Mouse (Mus musculus) limb, embryonic 10.5 days (tissue): ENCODE measurements at regions not wholly inside any gene's neighbourhood (a gene's known extent, or its start where the extent isn't known, plus 50 kb on each side); places are given as distances from the start of the nearest gene placed in this dataset.

ENCODE experiments used
- DNase-seq: peaks from one replicate; pipeline ENCODE4 v3.0.0-alpha.2; 2017; ENCODE audit warnings: low spot score
- H3K27ac ChIP-seq: fragments of 300-500 bp; sonication (generic); 2 replicates; pipeline ENCODE4 v1.5.1; 2016; ENCODE audit warnings: mild to moderate bottlenecking
- H3K27me3 ChIP-seq: fragments of 300-500 bp; sonication (generic); 2 replicates; pipeline ENCODE4 v1.6.1; 2016; ENCODE audit warnings: low read depth, mild to moderate bottlenecking; ENCODE audit not compliant: poor library complexity, severe bottlenecking
- H3K36me3 ChIP-seq: fragments of 300-500 bp; sonication (generic); 2 replicates; pipeline ENCODE4 v1.6.1; 2016; ENCODE audit warnings: mild to moderate bottlenecking, moderate library complexity
- H3K4me1 ChIP-seq: fragments of 300-500 bp; sonication (generic); 2 replicates; pipeline ENCODE4 v1.6.1; 2016
- H3K4me3 ChIP-seq: fragments of 300-500 bp; sonication (generic); 2 replicates; pipeline ENCODE4 v1.5.1; 2016; ENCODE audit warnings: mild to moderate bottlenecking, moderate library complexity
- H3K9me3 ChIP-seq: fragments of 300-500 bp; sonication (generic); replicated peaks from 2 replicates; pipeline ENCODE4 v1.6.1; 2016; ENCODE audit warnings: mild to moderate bottlenecking
- WGBS: fragments of 180-500 bp; shearing (Covaris S2); methylation state at CpG from one replicate; pipeline ENCODE4 v1.1.7; 2016; 5-methylcytosine and 5-hydroxymethylcytosine counted together

DNA sequence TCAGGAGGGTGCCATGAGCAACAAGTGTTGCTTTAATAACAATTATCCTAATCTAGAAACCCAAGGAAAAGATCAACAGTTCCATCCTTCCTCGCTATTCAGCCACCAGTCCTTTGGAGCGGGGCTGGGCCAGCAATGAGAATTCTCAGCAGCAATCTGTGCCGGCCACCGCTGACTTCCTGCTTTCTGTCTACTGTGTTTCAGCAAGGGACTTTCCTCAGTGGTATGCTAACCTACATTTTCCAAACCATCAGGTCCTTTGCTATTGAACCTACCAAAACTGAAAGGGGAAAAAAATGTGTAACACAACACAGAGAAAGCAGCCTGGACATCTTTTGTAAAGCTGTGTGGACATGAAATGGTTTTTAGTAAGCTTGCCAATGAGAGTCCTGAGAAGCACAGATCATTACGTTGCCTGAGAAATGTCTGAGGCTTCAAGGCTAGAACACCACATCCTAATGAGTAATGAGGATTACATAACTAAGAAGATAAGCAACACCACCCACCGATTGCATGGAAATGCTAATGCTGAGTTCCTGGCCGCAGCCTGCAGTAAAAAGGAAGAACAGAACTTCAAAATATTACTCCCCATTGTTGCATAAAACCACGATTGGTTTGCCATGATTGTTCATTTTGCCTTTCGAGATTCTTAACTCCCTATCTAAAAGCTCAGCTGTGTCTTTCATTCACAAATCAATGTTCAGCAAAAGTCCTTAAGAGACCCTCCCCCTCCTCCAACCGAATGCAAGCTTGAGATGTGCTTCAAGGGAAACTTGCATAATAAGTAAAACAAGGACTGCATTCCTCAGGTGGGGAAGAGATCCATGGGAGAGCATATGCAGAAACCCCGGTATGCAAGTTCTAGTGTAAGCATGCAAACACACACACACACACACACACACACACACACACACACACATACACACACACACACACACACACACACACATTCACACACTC lies 130.9 kb upstream of the 4930412O13Rik start:
- DNase-seq, result no peak
- Histone ChIP-seq H3K9me3 (no peaks in the 10 kb centered on the region), H3K4me1 (peaks cover 5% of the 10 kb centered on the region; the same call in 1 of the 2 replicates), H3K4me3 (no peak overlapping the region), H3K27ac (no peak overlapping the region), H3K27me3 (no peaks in the 10 kb centered on the region), H3K36me3 (no peaks in the 10 kb centered on the region)
- WGBS, result 60% methylated on average over 11 of the region's 11 CpGs

DNA sequence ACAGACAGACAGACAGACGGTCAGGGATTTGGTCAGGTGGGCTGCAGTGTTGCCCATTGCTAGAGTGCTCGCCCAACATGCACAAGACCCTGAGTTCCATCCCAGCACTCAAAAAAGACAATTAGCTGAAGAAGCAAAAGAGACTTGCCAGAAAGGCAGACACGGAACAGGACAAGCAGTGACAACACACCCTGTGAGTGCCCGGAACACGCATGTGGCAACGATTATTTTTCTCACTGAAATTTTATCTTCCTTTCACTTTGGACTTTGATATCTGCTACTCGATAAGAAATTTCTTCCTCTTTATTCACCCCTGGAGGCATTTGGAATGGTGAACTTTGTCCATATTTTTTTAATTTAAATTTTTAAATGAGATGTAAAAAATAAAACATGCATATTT lies 127.4 kb upstream of the 4930412O13Rik start:
- Histone ChIP-seq H3K27me3 (no peaks in the 10 kb centered on the region), H3K4me1 (peaks cover 5% of the 10 kb centered on the region; the same call in 1 of the 2 replicates), H3K27ac (no peak overlapping the region), H3K36me3 (no peaks in the 10 kb centered on the region), H3K9me3 (no peaks in the 10 kb centered on the region), H3K4me3 (no peak overlapping the region)
- 90% methylated on average over 7 of the region's 7 CpGs for WGBS
- no peak for DNase-seq

DNA sequence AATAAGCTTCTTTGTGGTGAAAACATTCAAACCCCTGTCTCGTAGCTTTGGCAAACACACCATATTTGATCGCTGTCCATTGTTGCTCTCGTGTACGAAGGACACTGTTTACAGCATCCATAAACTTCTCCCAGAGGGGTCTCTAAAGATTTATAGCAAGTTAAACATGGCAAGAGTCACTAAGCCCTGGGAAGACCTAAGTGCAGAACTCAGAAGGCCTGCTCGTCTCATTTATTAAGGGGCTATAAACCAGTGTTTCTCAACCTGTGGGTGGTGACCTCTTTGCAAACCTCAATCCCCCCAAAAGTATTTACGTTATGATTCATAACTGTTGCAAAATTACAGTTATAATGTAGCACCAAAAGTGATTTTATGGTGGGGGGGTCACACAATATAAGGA lies 126.9 kb upstream of the 4930412O13Rik start:
- Histone ChIP-seq H3K27me3 (no peaks in the 10 kb centered on the region), H3K4me3 (no peak overlapping the region), H3K36me3 (no peaks in the 10 kb centered on the region), H3K4me1 (peaks cover 5% of the 10 kb centered on the region; the same call in 1 of the 2 replicates), H3K9me3 (no peaks in the 10 kb centered on the region), H3K27ac (no peak overlapping the region)
- DNase-seq, result no peak
- WGBS, result 52% methylated on average over 6 of the region's 6 CpGs

DNA sequence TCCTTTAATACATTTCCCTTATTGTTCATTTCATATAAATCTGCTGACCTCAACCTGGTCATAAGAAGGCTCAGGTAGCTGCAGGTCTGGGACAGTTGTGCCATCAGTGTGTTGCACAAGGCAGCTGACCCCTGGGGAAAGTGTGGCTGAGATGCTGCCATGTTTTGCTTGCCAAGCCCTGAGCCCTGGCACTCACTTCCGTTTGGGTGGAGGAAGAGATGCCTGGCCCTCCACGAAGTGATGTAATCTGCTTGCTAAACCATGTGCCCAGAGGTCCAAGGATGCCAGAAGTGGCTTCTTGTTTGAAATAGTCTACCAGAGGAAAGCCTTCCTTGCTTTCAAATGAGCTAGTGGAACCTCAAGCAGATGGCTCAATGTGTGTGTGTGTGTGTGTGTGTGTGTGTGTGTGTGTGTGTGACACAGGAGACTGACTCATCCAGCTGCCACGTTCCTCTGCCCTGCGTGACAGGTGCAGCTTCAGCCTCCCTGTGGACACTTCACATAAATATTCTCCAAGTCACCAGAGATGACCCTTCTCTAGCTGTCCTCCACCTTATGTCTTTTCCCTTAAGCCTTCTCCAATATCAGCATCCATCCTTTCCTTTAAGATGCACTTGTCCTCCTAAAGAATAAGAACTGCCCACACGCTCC lies 123.2 kb upstream of the 4930412O13Rik start:
- Histone ChIP-seq H3K27me3 (no peaks in the 10 kb centered on the region), H3K27ac (no peak overlapping the region), H3K9me3 (no peaks in the 10 kb centered on the region), H3K4me1 (peaks cover 5% of the 10 kb centered on the region; the same call in 1 of the 2 replicates), H3K36me3 (no peaks in the 10 kb centered on the region), H3K4me3 (no peak overlapping the region)
- no peak for DNase-seq
- WGBS, result 84% methylated on average over 5 of the region's 5 CpGs

DNA sequence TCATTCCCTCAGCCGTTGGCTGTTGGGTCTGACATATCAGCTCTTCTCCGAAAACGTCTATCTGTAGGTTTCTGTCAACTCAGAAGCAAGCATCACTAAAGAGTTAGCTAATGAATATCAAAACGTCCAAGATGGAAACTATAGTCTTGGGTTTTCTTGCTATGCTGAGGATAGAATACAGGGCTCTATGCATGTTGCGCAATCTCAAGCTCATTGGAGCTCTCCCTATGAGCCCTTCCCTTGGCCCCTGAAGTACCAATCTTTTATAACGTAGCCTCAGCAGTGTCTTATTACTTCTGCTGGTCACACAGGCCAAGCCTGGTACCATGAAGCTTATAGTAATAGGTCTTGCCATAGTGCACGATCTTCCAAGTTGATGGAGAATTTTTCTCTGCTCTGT lies 122.1 kb upstream of the 4930412O13Rik start:
- Histone ChIP-seq H3K4me3 (no peak overlapping the region), H3K36me3 (no peaks in the 10 kb centered on the region), H3K9me3 (no peaks in the 10 kb centered on the region), H3K27ac (no peak overlapping the region), H3K27me3 (no peaks in the 10 kb centered on the region), H3K4me1 (peaks cover 5% of the 10 kb centered on the region; the same call in 1 of the 2 replicates)
- WGBS, result 92% methylated on average over 7 of the region's 7 CpGs
- no peak for DNase-seq

DNA sequence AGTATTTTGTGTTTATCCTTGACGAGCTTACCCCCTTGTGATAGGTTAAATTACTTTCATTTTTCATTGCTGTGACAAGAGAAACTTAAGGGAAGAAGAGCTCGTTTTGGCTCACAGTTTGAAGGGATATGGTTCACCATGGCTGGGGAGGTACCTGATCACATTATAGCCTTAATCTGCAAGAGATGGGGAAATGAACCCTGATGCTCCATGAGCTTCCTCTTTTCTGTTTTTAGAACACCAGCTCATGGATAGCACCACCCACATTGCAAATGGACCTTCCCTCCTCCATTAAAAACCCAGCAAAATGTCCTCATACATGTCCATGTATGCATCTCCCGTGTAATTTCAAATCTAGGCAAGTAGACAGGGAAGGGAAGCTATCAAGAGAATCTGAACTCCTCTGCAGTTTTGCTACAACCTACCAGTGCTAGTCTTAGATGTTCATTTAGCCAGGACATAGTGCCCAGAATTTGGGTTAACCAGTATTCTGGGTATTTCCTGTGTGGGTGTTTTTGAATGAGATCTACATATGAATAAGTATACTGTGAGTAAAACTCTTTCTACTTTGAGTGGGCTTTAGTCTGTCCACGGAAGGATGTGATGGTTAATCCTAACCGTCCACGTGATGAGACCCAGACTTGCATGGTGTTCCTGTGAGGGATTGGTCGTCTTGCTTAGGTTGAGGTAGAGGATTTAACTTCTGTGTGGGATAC lies 121.5 kb upstream of the 4930412O13Rik start:
- Histone ChIP-seq H3K4me1 (peaks cover 4% of the 10 kb centered on the region; the same call in 1 of the 2 replicates), H3K9me3 (no peaks in the 10 kb centered on the region), H3K36me3 (no peaks in the 10 kb centered on the region), H3K27me3 (no peaks in the 10 kb centered on the region), H3K27ac (no peak overlapping the region), H3K4me3 (no peak overlapping the region)
- WGBS, result 86% methylated on average over 7 of the region's 7 CpGs
- no peak for DNase-seq

DNA sequence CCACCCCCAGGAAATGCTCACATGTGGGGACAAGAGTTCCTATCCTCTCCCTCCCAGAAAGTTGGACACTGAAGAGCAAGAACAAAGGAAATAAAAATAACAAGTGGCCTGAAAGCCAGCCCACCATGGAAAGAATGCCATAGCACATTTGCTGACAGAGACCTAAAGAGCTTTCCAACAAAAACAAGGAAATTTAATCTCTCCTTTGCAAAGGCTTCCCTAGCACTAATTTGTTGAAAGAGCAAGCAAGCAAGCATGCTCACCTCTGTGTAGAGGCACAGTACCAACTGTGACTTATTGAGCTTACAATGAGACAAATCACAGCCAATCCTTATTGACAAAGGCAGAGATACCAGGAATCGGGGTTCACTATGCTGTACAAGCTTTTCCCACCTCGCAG lies 100.9 kb upstream of the 4930412O13Rik start:
- Histone ChIP-seq H3K4me3 (no peak overlapping the region), H3K36me3 (no peaks in the 10 kb centered on the region), H3K9me3 (no peaks in the 10 kb centered on the region), H3K4me1 (no peaks in the 10 kb centered on the region), H3K27ac (no peak overlapping the region), H3K27me3 (no peaks in the 10 kb centered on the region)
- no peak for DNase-seq
- WGBS, result 91% methylated on average over 2 of the region's 2 CpGs

DNA sequence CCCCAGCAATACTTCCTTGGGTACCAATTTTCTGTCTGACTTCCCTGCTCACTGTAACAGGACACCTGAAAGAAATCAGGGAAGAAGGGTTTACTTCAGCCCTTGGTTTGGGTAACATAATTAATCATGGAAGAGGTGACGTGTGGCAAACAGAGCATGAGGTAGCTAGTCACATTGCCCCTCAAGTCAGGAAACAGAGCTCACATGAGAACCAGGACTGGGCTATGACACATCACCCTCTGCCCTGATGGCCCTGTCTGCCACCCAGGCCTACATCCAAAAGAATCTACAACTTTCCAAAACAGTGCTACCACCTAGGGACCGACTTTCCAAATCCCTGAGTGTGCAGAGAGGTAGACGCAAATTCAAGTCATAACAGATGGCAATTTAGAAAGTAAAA lies 98.4 kb upstream of the 4930412O13Rik start:
- WGBS, result 68% methylated on average over 3 of the region's 3 CpGs

DNA sequence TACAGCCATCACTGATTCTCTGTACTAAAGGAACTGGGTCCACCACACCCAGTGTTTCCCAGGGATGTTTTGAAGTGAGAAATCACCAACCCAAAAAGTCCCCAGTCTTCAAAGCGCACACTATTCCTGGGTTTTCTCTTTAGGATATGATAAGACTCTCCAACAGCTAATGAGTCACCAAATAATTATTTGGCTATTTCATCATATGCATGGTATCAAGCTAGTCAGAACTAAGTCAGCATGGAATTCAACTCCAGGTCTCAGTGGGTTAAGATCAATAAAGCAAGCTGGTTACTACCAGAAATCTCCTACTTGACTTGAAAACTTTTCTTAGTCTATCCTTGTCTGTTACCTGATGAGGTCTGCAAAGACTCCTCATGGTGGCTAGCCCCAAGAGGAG lies 89.1 kb upstream of the 4930412O13Rik start:
- H3K4me1 ChIP-seq, result no peaks in the 10 kb centered on the region
- H3K27ac ChIP-seq, result no peak overlapping the region
- H3K9me3 ChIP-seq, result no peaks in the 10 kb centered on the region
- H3K36me3 ChIP-seq, result no peaks in the 10 kb centered on the region
- no peaks in the 10 kb centered on the region for H3K27me3 ChIP-seq
- DNase-seq, result no peak
- no peak overlapping the region for H3K4me3 ChIP-seq
- WGBS, result 87% methylated on average over 1 of the region's 1 CpGs

More for the DNA sequence above, 98.4 kb upstream of the 4930412O13Rik start:
- no peaks in the 10 kb centered on the region for H3K36me3 ChIP-seq
- no peaks in the 10 kb centered on the region for H3K9me3 ChIP-seq
- no peaks in the 10 kb centered on the region for H3K4me1 ChIP-seq
- no peaks in the 10 kb centered on the region for H3K27me3 ChIP-seq
- DNase-seq, result no peak
- H3K27ac ChIP-seq, result no peak overlapping the region
- H3K4me3 ChIP-seq, result no peak overlapping the region

DNA sequence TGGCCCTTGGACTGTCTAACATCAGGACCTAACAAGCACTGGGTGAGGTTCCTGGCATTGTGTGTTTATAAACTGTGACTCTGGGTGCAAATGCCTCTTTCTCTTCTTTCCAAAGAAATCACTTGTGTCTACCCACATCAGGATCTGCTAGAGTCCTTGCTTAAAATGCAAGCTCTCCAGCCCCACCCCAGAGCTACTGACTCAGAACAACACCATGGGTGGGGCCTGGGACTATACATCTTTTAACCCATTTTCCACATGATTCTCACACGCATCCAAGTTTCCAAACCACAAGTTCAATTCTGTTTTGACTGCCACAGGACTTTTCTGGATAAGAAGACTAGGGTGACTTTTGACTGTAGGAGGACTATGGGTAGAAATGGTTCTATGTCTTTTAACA lies 88.7 kb upstream of the 4930412O13Rik start:
- no peak overlapping the region for H3K27ac ChIP-seq
- no peak overlapping the region for H3K4me3 ChIP-seq
- no peaks in the 10 kb centered on the region for H3K4me1 ChIP-seq
- H3K27me3 ChIP-seq, result no peaks in the 10 kb centered on the region
- 85% methylated on average over 1 of the region's 1 CpGs for WGBS
- no peaks in the 10 kb centered on the region for H3K9me3 ChIP-seq
- no peak for DNase-seq
- H3K36me3 ChIP-seq, result no peaks in the 10 kb centered on the region

DNA sequence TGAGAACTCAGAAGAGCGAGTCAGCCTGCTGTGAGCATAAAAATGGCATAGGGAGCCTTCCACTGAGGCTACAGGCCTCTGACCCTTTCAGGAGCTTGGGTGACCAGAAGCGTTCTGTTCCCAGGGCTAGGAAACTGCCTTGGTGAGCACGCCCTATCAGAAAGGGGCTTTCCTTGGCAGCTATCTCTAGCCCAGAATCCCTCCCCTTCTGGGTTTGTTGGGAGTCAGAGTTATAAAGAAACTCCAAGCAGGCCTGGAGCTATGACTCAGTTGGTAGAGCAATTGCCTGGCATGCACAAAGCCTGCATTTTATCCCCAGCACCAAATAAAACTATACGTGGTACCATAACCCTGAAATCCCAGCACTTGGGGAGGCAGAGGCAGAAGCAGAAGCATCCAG lies 85.7 kb upstream of the 4930412O13Rik start:
- H3K27ac ChIP-seq, result no peak overlapping the region
- no peak overlapping the region for H3K4me3 ChIP-seq
- no peaks in the 10 kb centered on the region for H3K27me3 ChIP-seq
- H3K9me3 ChIP-seq, result no peaks in the 10 kb centered on the region
- no peaks in the 10 kb centered on the region for H3K36me3 ChIP-seq
- DNase-seq, result no peak
- H3K4me1 ChIP-seq, result no peaks in the 10 kb centered on the region
- 70% methylated on average over 4 of the region's 4 CpGs for WGBS

DNA sequence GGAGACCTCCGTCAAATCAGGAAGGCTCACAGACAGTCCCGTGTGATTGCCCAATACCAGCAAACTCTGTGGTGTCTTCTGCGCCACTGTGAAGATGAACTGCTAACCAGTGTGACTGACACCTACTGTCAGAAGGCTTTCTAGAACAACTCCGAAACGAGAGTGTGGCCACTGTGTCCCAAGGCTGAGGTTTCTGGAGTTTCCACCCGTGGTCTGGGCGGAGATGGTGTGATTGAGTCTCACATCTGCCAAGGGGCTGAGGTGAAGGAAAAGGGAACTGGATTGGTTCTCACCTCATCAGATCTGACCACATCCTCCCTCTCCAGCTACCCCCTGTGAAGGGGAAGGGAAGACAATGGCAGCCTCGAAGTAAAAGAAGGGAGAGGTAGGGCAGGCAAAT lies 79.6 kb upstream of the 4930412O13Rik start:
- H3K27me3 ChIP-seq, result no peaks in the 10 kb centered on the region
- DNase-seq, result no peak
- no peak overlapping the region for H3K4me3 ChIP-seq
- 84% methylated on average over 8 of the region's 8 CpGs for WGBS
- no peaks in the 10 kb centered on the region for H3K4me1 ChIP-seq
- no peak overlapping the region for H3K27ac ChIP-seq
- no peaks in the 10 kb centered on the region for H3K9me3 ChIP-seq
- no peaks in the 10 kb centered on the region for H3K36me3 ChIP-seq

DNA sequence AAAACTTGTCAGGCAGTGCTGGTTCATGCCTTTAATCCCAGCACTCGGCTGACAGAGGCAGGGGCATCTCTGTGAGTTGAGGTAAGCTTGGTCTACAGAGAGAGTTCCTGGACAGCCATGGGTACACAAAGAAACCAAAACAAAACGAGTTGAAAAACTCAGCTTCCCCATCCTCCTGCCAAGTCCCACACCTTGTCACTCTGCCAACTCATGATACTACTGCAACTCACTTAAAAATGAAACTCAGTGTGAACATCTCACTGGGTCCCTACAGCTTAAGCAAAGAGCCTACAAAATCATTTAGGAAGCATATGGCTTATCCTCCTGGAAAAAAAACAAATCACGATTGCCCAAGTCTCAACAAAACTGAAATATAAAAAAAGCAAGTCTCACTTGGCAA lies 76.7 kb upstream of the 4930412O13Rik start:
- 79% methylated on average over 3 of the region's 3 CpGs for WGBS
- Histone ChIP-seq H3K36me3 (no peaks in the 10 kb centered on the region), H3K4me1 (no peaks in the 10 kb centered on the region), H3K4me3 (no peak overlapping the region), H3K27me3 (no peaks in the 10 kb centered on the region), H3K27ac (no peak overlapping the region), H3K9me3 (no peaks in the 10 kb centered on the region)
- DNase-seq, result no peak
